Mouse (Mus musculus) hindbrain, postnatal 0 days (tissue): ENCODE measurements at regions not wholly inside any gene's neighbourhood (a gene's known extent, or its start where the extent isn't known, plus 50 kb on each side); places are given as distances from the start of the nearest gene placed in this dataset.

ENCODE experiments used
- ATAC-seq: fragments of 200-750 bp; cut with Nextera tagmentation; 2 replicates; pipeline ENCODE4 v1.8.0; 2017; ENCODE audit warnings: mild to moderate bottlenecking, moderate TSS enrichment, moderate library complexity
- DNase-seq: peaks from one replicate; pipeline ENCODE4 v3.0.0-alpha.2; 2015; ENCODE audit warnings: low spot score
- H3K27ac ChIP-seq: fragments of 300-500 bp; sonication (generic); 2 replicates; pipeline ENCODE4 v1.5.1; 2014; ENCODE audit warnings: mild to moderate bottlenecking
- H3K27me3 ChIP-seq: fragments of 300-500 bp; sonication (generic); 2 replicates; pipeline ENCODE4 v1.6.1; 2014; ENCODE audit warnings: low read length, mixed read lengths; ENCODE audit not compliant: insufficient read depth
- H3K36me3 ChIP-seq: fragments of 300-500 bp; sonication (generic); 2 replicates; pipeline ENCODE4 v1.6.1; 2014; ENCODE audit warnings: low read length, mixed read lengths; ENCODE audit not compliant: insufficient read depth
- H3K4me1 ChIP-seq: fragments of 300-500 bp; sonication (generic); 2 replicates; pipeline ENCODE4 v1.6.1; 2014; ENCODE audit warnings: antibody characterized with exemption, low read length, mixed read lengths; ENCODE audit not compliant: insufficient read depth
- H3K4me2 ChIP-seq: fragments of 300-500 bp; sonication (generic); 2 replicates; pipeline ENCODE4 v1.6.1; 2014; ENCODE audit warnings: low read depth, mild to moderate bottlenecking, low read length, moderate library complexity, mixed read lengths
- H3K4me3 ChIP-seq: fragments of 300-500 bp; sonication (generic); 2 replicates; pipeline ENCODE4 v1.5.1; 2014; ENCODE audit warnings: low read length
- H3K9ac ChIP-seq: fragments of 300-500 bp; sonication (generic); replicated peaks from 2 replicates; pipeline ENCODE4 v1.6.1; 2014; ENCODE audit warnings: mild to moderate bottlenecking, low read length, moderate library complexity, mixed read lengths
- H3K9me3 ChIP-seq: fragments of 300-500 bp; sonication (generic); 2 replicates; pipeline ENCODE4 v1.6.1; 2016; ENCODE audit warnings: low read length, mixed read lengths
- CTCF ChIP-seq: IDR thresholded peaks from 2 replicates; pipeline ENCODE4 v1.5.1; 2016; ENCODE audit warnings: antibody characterized with exemption, control low read depth, low read depth
- WGBS: fragments of 180-500 bp; shearing (Covaris S2); extraction: QIAGEN DNeasy Blood & Tissue Kit; methylation state at CpG from one replicate; pipeline ENCODE4 v1.1.7; 2014; 5-methylcytosine and 5-hydroxymethylcytosine counted together

DNA sequence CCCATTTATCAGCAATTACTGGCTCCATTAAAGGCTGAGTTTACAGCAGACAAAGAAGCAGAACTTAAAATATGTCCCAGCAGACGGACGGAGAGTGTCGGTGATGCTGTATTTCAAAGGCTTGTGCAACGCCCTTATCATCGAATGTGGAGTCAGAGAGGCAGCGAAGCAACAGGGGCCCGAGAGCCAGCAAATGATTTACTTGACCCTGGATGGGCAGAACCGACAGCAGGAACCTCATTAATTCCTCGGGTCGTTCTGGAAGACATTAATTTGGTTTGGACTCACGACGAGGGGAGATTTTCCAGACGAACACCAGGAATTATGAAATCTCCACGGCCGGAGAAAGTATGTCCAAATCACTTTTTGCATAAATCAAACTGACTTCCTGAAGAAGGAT, 110.5 kb downstream of the Hlx start:
- H3K4me1 ChIP-seq, result no peaks in the 10 kb centered on the region
- DNase-seq, result no peak
- TF ChIP-seq CTCF, result no peak
- no peak overlapping the region for H3K27ac ChIP-seq
- H3K27me3 ChIP-seq, result no peaks in the 10 kb centered on the region
- no peaks in the 10 kb centered on the region for H3K9me3 ChIP-seq
- no peak overlapping the region for H3K4me3 ChIP-seq
- H3K9ac ChIP-seq, result no peak overlapping the region
- whole genome bisulfite sequencing, result 72% methylated on average over 15 of the region's 15 CpGs
- H3K4me2 ChIP-seq, result no peak overlapping the region
- ATAC-seq, result no peak
- H3K36me3 ChIP-seq, result no peaks in the 10 kb centered on the region

DNA sequence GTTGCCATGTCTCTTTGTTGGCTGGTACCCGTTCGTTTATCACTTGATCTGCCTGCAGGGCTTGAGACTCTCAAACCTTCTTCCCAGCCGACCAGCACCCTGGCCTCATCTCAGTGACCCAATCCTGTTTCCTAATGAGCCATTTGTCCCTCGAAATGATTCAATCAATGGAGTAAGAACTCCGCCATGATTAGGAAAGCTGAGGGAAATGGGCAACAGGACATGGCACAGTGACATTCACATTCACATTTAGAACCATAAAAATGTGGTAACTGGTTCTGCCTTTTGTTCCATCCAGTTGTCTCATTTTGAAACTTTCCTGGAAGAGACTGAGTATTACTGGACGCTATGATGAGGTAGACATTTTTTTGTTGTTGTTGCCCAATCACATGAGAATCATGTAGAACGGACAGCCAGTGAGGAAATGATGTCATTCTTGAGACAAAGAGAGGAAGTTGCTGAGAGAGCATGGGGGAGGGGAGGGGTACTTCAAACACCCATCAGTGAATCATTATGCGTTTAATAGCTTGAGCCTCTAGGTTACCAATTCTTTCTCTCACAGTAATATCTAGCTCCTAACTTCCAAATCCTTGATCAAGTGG, 114.5 kb downstream of the Hlx start:
- Histone ChIP-seq H3K4me1 (no peaks in the 10 kb centered on the region), H3K36me3 (no peaks in the 10 kb centered on the region), H3K4me3 (no peak overlapping the region), H3K27me3 (no peaks in the 10 kb centered on the region), H3K9me3 (no peaks in the 10 kb centered on the region), H3K9ac (no peak overlapping the region), H3K4me2 (no peak overlapping the region), H3K27ac (no peak overlapping the region)
- no peak for TF ChIP-seq CTCF
- no peak for ATAC-seq
- DNase-seq, result no peak
- 89% methylated on average over 8 of the region's 8 CpGs for WGBS

DNA sequence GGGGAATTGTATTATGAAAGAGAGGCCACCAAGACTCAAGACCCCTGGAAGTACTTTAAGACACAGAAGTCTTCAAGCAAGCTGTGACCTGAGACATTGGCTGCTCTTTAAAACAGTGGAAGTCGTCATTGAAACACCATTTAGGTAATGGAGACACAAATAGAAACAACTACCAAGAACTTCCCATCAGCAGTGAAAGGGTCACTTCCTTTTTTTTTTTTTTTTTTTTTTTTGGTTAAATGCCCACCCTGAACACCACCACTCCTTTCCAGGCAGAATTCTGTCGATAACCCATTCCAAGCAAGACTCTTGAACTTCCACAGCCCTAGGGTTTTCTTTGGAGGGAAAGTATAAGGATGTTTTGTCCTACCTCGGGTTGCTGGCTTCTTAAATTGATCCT, 116.4 kb downstream of the Hlx start:
- ATAC-seq (no peak), DNase-seq (no peak)
- no peak for TF ChIP-seq CTCF
- Histone ChIP-seq H3K36me3 (no peaks in the 10 kb centered on the region), H3K27ac (no peak overlapping the region), H3K4me2 (no peak overlapping the region), H3K9me3 (no peaks in the 10 kb centered on the region), H3K27me3 (no peaks in the 10 kb centered on the region), H3K4me3 (no peak overlapping the region), H3K9ac (no peak overlapping the region), H3K4me1 (no peaks in the 10 kb centered on the region)
- 68% methylated on average over 3 of the region's 3 CpGs for WGBS

DNA sequence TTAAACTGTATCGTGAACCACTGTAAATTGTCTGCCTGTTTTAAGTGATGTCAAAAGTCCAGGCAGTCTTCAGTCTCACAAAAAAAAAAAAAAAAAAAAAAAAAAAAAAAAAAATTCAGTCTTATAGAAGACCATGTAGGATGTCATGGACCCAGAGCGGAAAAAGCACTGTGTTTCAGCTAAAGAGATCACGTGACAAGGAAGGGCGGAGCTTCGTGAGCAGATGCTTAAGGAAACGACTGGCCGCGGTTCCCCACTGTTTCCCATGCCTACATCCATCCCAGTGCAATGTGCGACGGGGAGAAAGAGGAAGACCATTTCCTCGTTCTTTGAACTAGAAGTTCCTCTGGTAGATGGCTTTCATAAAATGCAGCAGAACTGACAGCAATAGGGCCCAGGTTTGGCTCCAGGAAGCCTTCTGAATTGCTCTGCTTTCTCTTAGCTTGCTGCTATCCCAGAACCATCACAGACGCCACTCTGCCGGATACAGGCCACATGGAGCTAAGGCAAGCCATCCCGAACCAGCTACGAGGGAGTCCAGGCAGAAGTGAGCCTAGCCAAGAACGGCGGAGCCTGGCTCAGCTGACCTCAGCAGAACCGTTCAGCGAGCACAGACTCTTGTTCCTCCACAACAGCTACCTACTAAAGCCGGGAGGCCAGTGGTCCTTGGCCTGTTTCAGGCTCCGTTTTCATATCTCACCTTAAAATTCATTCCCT, 117.6 kb downstream of the Hlx start:
- DNase-seq (no peak), ATAC-seq (no peak)
- 85% methylated on average over 21 of the region's 21 CpGs for WGBS
- Histone ChIP-seq H3K9ac (no peak overlapping the region), H3K27me3 (no peaks in the 10 kb centered on the region), H3K4me2 (no peak overlapping the region), H3K27ac (no peak overlapping the region), H3K4me3 (no peak overlapping the region), H3K4me1 (no peaks in the 10 kb centered on the region), H3K36me3 (no peaks in the 10 kb centered on the region), H3K9me3 (no peaks in the 10 kb centered on the region)
- no peak for TF ChIP-seq CTCF

DNA sequence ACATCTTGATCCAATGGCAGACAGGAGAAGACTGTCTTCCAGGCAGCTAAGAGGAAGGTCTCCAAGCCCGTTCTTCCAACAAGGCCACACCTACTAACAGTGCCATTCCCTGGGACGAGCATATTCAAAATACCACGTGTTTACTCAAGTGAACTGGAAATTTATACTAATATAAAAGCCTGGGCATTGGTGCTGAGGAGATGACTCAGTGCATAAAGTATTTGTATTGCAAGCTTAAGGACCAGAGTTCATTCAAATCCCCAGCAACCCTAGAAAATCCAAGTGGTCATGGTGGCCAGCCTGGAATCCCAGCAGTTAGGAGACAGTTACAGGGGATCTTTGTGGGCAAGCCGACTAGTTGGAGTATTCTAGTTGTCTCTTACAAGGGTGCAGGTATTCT, 119.5 kb downstream of the Hlx start:
- Histone ChIP-seq H3K4me1 (no peaks in the 10 kb centered on the region), H3K4me3 (no peak overlapping the region), H3K27ac (no peak overlapping the region), H3K9ac (no peak overlapping the region), H3K9me3 (no peaks in the 10 kb centered on the region), H3K27me3 (no peaks in the 10 kb centered on the region), H3K36me3 (no peaks in the 10 kb centered on the region), H3K4me2 (no peak overlapping the region)
- ATAC-seq, result no peak
- 84% methylated on average over 4 of the region's 4 CpGs for WGBS
- no peak for TF ChIP-seq CTCF
- no peak for DNase-seq

DNA sequence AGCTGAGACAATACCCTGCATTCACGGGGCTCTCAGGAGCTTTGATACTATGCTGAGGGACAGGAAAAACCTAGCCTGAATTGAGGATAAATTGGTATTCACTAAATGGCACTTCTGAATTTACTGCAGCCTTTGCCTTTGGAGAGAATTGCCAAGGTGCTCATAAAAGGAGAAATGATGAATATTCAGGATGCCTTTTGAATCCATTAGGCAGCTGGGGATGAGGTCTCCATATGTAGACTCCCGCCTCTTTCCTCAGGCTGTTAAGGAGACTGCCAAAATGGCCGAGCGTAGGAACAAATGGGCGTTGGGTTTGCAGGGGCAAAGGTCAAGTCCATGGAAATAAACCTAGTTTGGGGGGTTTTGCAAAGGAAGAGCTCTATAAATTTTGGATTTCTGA, 123.5 kb downstream of the Hlx start:
- TF ChIP-seq CTCF, result no peak
- WGBS, result 50% methylated on average over 5 of the region's 5 CpGs
- Histone ChIP-seq H3K27me3 (no peaks in the 10 kb centered on the region), H3K4me1 (no peaks in the 10 kb centered on the region), H3K9me3 (no peaks in the 10 kb centered on the region), H3K4me3 (no peak overlapping the region), H3K27ac (no peak overlapping the region), H3K9ac (no peak overlapping the region), H3K4me2 (no peak overlapping the region), H3K36me3 (no peaks in the 10 kb centered on the region)
- DNase-seq (no peak), ATAC-seq (no peak)

DNA sequence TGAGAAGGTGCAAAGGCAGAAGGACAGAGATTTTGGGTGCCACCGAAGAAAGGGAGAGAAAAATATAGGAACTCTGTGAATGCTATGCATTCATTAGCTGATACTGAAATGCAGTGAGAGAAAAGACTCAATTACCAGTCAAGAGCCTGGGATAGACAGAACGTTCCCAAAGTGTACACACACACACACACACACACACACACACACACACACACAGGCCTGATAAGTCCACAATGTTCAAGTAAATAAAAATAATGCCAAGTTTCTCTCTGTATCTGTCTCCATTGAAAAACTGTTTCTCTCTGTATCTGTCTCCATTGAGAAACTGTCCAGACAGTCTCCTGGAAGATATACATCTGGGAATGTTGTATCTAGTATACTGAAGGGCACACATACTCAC, 124.1 kb downstream of the Hlx start:
- Histone ChIP-seq H3K4me3 (no peak overlapping the region), H3K9me3 (no peaks in the 10 kb centered on the region), H3K27ac (no peak overlapping the region), H3K27me3 (no peaks in the 10 kb centered on the region), H3K4me2 (no peak overlapping the region), H3K4me1 (no peaks in the 10 kb centered on the region), H3K36me3 (no peaks in the 10 kb centered on the region), H3K9ac (no peak overlapping the region)
- no peak for TF ChIP-seq CTCF
- DNase-seq (no peak), ATAC-seq (no peak)
- 89% methylated on average over 2 of the region's 2 CpGs for WGBS
